In genomic region chr4:43560976-43561375, GRCm38 (mm10) we compare ENCODE assay signal across 9 mouse cellular contexts. TPM values are rescaled to one million over a fixed set of nuclear protein-coding genes. Genes with fewer than 3 reads are reported as not detected.
A peak's percentile ranks its signal among the peaks of the same experiment; 100 is the strongest.
DNase-seq lines count a peak whose midpoint lies in the region; ATAC-seq lines count a peak whose summit lies in the region.
"Had no signal": no experiment of that assay in that cellular context is flagged by ENCODE, and none has a peak within 500 bp of the region (broad histone marks: within the 10 kb centered on the region; RNA-seq: fewer than 3 reads in every experiment).

No protein-coding gene starts in this region.

- peak overlapping the region; percentile 97 for H3K4me3 ChIP-seq in heart, embryonic 11.5 days (ENCODE audit: low read depth, low read length)
- H3K4me3 ChIP-seq in forebrain, embryonic 16.5 days (replicated peaks; ENCODE audit: low read length): peak overlapping the region; percentile 72
- H3K4me3 ChIP-seq in macrophage (ENCODE audit: inconsistent target): peak overlapping the region; percentile 94

- H3K27ac ChIP-seq in heart, embryonic 11.5 days (ENCODE audit: low read depth, low read length): peak overlapping the region; percentile 100
- H3K27ac ChIP-seq in forebrain, embryonic 16.5 days (ENCODE audit: low read length): no peak overlapping the region
- H3K27ac ChIP-seq in macrophage: peak overlapping the region; percentile 97

- H3K79me2 ChIP-seq in macrophage (ENCODE audit: inconsistent target): peaks cover 74% of the 10 kb centered on the region

- peak overlapping the region; percentile 99 for H3K9ac ChIP-seq in heart, embryonic 11.5 days (ENCODE audit: low read depth, low read length)
- H3K9ac ChIP-seq in forebrain, embryonic 16.5 days (replicated peaks; ENCODE audit: low read depth, low read length): 0 out of 2 replicates have a peak overlapping the region, but pooled peaks have one; percentile 97

- intact Hi-C loops in heart, postnatal 14 days (cut with DNase I): no loop called here

- peaks cover 6% of the 10 kb centered on the region for H3K36me3 ChIP-seq in heart, embryonic 11.5 days (ENCODE audit: control insufficient read depth, insufficient read depth, low read length)
- H3K36me3 ChIP-seq in forebrain, embryonic 16.5 days (ENCODE audit: control insufficient read depth, insufficient read depth): peaks cover 16% of the 10 kb centered on the region
- H3K36me3 ChIP-seq in macrophage (ENCODE audit: inconsistent target): peaks cover 34% of the 10 kb centered on the region

- peak overlapping the region; percentile 79 for H3K4me2 ChIP-seq in heart, embryonic 11.5 days
- peak overlapping the region; percentile 64 for H3K4me2 ChIP-seq in forebrain, embryonic 16.5 days (ENCODE audit: low read length)

- WGBS in heart, embryonic 11.5 days (ENCODE audit: insufficient replicate concordance): 19% methylated on average over 2 of the region's 2 CpGs
- whole genome bisulfite sequencing in forebrain, embryonic 16.5 days: 50% methylated on average over 2 of the region's 2 CpGs
- 0% methylated on average over 2 of the region's 2 CpGs for WGBS in macrophage (ENCODE audit: missing documents)

- H3K9me3 ChIP-seq in heart, embryonic 11.5 days (replicated peaks; ENCODE audit: control insufficient read depth, low read length): no peaks in the 10 kb centered on the region
- no peaks in the 10 kb centered on the region for H3K9me3 ChIP-seq in forebrain, embryonic 16.5 days (ENCODE audit: control insufficient read depth, low read length)

- peaks cover 52% of the 10 kb centered on the region for H3K4me1 ChIP-seq in heart, embryonic 11.5 days (ENCODE audit: control insufficient read depth, insufficient read depth, low read length)
- peaks cover 39% of the 10 kb centered on the region for H3K4me1 ChIP-seq in forebrain, embryonic 16.5 days (replicated peaks; ENCODE audit: control insufficient read depth, insufficient read depth, low read length)

- no peaks in the 10 kb centered on the region for H3K27me3 ChIP-seq in heart, embryonic 11.5 days (ENCODE audit: control insufficient read depth, insufficient read depth, low read length)
- H3K27me3 ChIP-seq in forebrain, embryonic 16.5 days (replicated peaks; ENCODE audit: control insufficient read depth, insufficient read depth, low read length): no peaks in the 10 kb centered on the region

- no peak for ATAC-seq in heart, embryonic 11.5 days (replicated peaks; ENCODE audit: insufficient number of reproducible peaks, low FRiP score, low TSS enrichment)
- ATAC-seq in forebrain, embryonic 16.5 days: no peak

- no peak for DNase-seq in heart, postnatal 14 days
- peak; percentile 26 for DNase-seq in CD4-positive helper T cell, adult 2 months (ENCODE audit: low read depth, low spot score)
- DNase-seq in right cerebral cortex, postnatal 4 days: no peak
- no peak for DNase-seq in cerebellum, adult 9-11 months
- DNase-seq in gastrocnemius, postnatal 25 days: no peak

RNA-seq across cellular contexts. Expression of gene Creb3, which starts 1.2 kb away (rescaled TPM):
- 59.7 and 77.1 TPM in 2 replicates for polyA plus RNA-seq in heart, embryonic 11.5 days (2014; fragmentation: Nextera tagmentation; extraction: Ambion mirVana)
- 10 to 100 TPM; 47.1 to 49.2 TPM for total RNA-seq in heart, postnatal 14 days (2021)
- 83.5 and 91.1 TPM in 2 replicates for polyA plus RNA-seq in forebrain, embryonic 16.5 days (2015; fragmentation: Nextera tagmentation; extraction: Ambion mirVana)
- total RNA-seq in macrophage (2018; cell fraction: chromatin; rRNA removed): 100 to 1,000 TPM in 8 of 26 experiments, 10 to 100 TPM in 18; 29.0 to 168 (median 80.2) TPM
- 10 to 100 TPM; 35.3 to 65.4 (median 48.7) TPM for total RNA-seq in macrophage (2018; cell fraction: cytosol; rRNA removed)
- total RNA-seq in macrophage (2018; cell fraction: nucleus; rRNA removed): 100 to 1,000 TPM in 1 of 26 experiments, 10 to 100 TPM in 25; 29.3 to 118 (median 53.9) TPM
- polyA plus RNA-seq in macrophage (2018): 33.3 to 58.6 TPM (median 47.6 TPM) in 3 replicates
- 10 to 100 TPM; 34.9 to 41.8 TPM for total RNA-seq in gastrocnemius, postnatal 25 days (2021)

RNA-seq across cellular contexts. Expression of gene Tln1, which starts 1.5 kb away (rescaled TPM):
- polyA plus RNA-seq in heart, embryonic 11.5 days (2014; fragmentation: Nextera tagmentation; extraction: Ambion mirVana): 74.2 and 86.2 TPM in 2 replicates
- 100 to 1,000 TPM; 111 to 135 TPM for total RNA-seq in heart, postnatal 14 days (2021)
- 49.5 and 54.6 TPM in 2 replicates for polyA plus RNA-seq in forebrain, embryonic 16.5 days (2015; fragmentation: Nextera tagmentation; extraction: Ambion mirVana)
- total RNA-seq in macrophage (2018; cell fraction: chromatin; rRNA removed): 100 to 1,000 TPM; 371 to 915 (median 599) TPM
- 100 to 1,000 TPM; 102 to 313 (median 224) TPM for total RNA-seq in macrophage (2018; cell fraction: cytosol; rRNA removed)
- 1,000 to 10,000 TPM in 1 of 26 experiments, 100 to 1,000 TPM in 25; 373 to 1,005 (median 515) TPM for total RNA-seq in macrophage (2018; cell fraction: nucleus; rRNA removed)
- polyA plus RNA-seq in macrophage (2018): 179 to 305 TPM (median 276 TPM) in 3 replicates
- total RNA-seq in gastrocnemius, postnatal 25 days (2021): 10 to 100 TPM; 56.2 to 79.8 TPM

RNA-seq across cellular contexts. Expression of gene Rgp1, which starts 17.5 kb away (rescaled TPM):
- 20.1 and 32.5 TPM in 2 replicates for polyA plus RNA-seq in heart, embryonic 11.5 days (2014; fragmentation: Nextera tagmentation; extraction: Ambion mirVana)
- 10 to 100 TPM; 32.3 to 41.6 TPM for total RNA-seq in heart, postnatal 14 days (2021)
- 27.0 and 30.5 TPM in 2 replicates for polyA plus RNA-seq in forebrain, embryonic 16.5 days (2015; fragmentation: Nextera tagmentation; extraction: Ambion mirVana)
- 100 to 1,000 TPM in 3 of 26 experiments, 10 to 100 TPM in 23; 18.8 to 127 (median 60.4) TPM for total RNA-seq in macrophage (2018; cell fraction: chromatin; rRNA removed)
- total RNA-seq in macrophage (2018; cell fraction: cytosol; rRNA removed): 10 to 100 TPM; 12.4 to 25.8 (median 19.7) TPM
- 10 to 100 TPM; 16.6 to 67.8 (median 38.6) TPM for total RNA-seq in macrophage (2018; cell fraction: nucleus; rRNA removed)
- polyA plus RNA-seq in macrophage (2018): 17.6 to 45.0 TPM (median 21.9 TPM) in 3 replicates
- 10 to 100 TPM; 21.1 to 22.5 TPM for total RNA-seq in gastrocnemius, postnatal 25 days (2021)

RNA-seq across cellular contexts. Expression of gene Gba2, which starts 17.7 kb away (rescaled TPM):
- 14.3 and 18.4 TPM in 2 replicates for polyA plus RNA-seq in heart, embryonic 11.5 days (2014; fragmentation: Nextera tagmentation; extraction: Ambion mirVana)
- 10 to 100 TPM; 14.3 to 14.6 TPM for total RNA-seq in heart, postnatal 14 days (2021)
- polyA plus RNA-seq in forebrain, embryonic 16.5 days (2015; fragmentation: Nextera tagmentation; extraction: Ambion mirVana): 62.3 and 64.6 TPM in 2 replicates
- total RNA-seq in macrophage (2018; cell fraction: chromatin; rRNA removed): 10 to 100 TPM in 18 of 26 experiments, 1 to 10 TPM in 8; 2.7 to 52.8 (median 21.1) TPM
- 10 to 100 TPM in 2 of 26 experiments, 1 to 10 TPM in 24; 3.1 to 11.9 (median 7.6) TPM for total RNA-seq in macrophage (2018; cell fraction: cytosol; rRNA removed)
- 10 to 100 TPM in 17 of 26 experiments, 1 to 10 TPM in 9; 4.5 to 31.6 (median 15.2) TPM for total RNA-seq in macrophage (2018; cell fraction: nucleus; rRNA removed)
- 5.4 to 9.2 TPM (median 8.6 TPM) in 3 replicates for polyA plus RNA-seq in macrophage (2018)
- total RNA-seq in gastrocnemius, postnatal 25 days (2021): 1 to 10 TPM; 5.5 to 6.1 TPM

RNA-seq across cellular contexts. Expression of gene Msmp, which starts 23.3 kb away (rescaled TPM):
- not detected in 2 replicates for polyA plus RNA-seq in heart, embryonic 11.5 days (2014; fragmentation: Nextera tagmentation; extraction: Ambion mirVana)
- total RNA-seq in heart, postnatal 14 days (2021): not detected
- 1.5 and 1.7 TPM in 2 replicates for polyA plus RNA-seq in forebrain, embryonic 16.5 days (2015; fragmentation: Nextera tagmentation; extraction: Ambion mirVana)
- not detected for total RNA-seq in macrophage (2018; cell fraction: chromatin; rRNA removed)
- total RNA-seq in macrophage (2018; cell fraction: cytosol; rRNA removed): not detected
- not detected for total RNA-seq in macrophage (2018; cell fraction: nucleus; rRNA removed)
- not detected in 3 replicates for polyA plus RNA-seq in macrophage (2018)
- under 1 TPM in 1 of 2 experiments, not detected in 1; 0.64 TPM for total RNA-seq in gastrocnemius, postnatal 25 days (2021)
- polyA plus RNA-seq: large intestine, adult 2 months had no signal
